Mouse (Mus musculus): Measurements from ENCODE around the gene Rnf44.
A peak's percentile ranks its signal among the peaks of the same experiment; 100 is the strongest.

The Rnf44 gene

DNA sequence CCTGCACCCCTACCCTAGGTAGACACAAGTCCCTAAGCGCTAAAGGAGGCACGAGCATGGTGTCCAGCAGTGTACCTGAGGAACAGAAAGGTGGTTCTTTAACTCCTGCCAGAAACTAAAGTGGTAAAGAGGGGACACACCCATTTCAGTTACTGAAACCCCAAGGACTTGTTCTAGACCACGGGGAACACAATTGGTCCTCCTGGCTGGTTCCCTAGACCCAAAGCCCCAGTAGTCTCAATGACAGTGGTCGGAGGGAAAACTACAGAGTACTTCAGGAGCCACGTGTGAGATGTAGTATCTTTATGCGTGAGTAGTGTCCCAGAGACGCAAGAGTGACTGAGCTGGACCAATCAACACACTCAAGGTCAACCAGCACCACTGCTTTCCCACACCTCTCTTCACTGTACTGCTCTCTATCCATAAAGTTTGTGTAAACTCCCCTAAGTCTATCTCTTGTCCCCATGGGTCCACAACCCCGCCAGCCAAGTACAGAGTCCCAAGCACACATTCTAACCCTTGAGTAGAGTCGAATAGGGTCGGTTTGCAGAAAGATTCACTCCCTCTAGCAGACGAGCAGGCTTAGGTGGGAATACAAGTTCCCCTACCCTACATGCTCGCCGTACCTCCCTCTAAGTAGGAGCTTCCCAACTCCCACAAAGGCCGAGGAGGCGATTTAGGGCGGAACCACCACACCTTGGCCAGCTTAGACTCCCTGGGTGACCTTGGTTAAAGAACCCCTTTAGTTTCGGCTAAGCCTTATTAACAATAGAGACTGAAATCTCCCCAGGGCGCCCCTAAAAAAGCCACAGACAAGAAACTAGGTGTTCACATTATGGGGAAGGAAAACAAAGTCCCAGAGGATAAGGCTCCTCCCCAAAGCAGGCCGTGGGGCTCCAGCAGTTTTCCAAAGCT lies 7.3 kb downstream of the Rnf44 start:
- DNase-seq, result no peak

DNA sequence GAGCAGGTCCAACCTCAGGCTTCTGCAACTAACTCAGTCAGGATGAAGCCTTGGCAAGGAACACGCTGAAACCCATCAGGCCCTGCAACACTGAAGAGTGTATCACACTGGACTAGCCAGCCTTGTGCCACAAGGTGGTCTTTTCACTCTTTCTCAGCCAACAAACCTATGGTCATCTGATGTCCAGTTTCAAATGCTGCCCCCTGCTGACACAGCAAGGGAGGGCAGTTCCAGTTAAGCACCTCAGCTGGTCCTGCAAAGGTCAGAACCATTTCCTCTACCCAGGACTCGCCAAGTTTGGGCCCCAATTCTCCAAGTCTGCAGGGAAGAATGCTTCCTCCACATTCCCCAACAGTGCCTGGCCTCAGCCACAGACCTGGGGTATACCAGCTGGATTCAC lies 8.5 kb downstream of the Rnf44 start:
- peak; percentile 34 for DNase-seq

DNA sequence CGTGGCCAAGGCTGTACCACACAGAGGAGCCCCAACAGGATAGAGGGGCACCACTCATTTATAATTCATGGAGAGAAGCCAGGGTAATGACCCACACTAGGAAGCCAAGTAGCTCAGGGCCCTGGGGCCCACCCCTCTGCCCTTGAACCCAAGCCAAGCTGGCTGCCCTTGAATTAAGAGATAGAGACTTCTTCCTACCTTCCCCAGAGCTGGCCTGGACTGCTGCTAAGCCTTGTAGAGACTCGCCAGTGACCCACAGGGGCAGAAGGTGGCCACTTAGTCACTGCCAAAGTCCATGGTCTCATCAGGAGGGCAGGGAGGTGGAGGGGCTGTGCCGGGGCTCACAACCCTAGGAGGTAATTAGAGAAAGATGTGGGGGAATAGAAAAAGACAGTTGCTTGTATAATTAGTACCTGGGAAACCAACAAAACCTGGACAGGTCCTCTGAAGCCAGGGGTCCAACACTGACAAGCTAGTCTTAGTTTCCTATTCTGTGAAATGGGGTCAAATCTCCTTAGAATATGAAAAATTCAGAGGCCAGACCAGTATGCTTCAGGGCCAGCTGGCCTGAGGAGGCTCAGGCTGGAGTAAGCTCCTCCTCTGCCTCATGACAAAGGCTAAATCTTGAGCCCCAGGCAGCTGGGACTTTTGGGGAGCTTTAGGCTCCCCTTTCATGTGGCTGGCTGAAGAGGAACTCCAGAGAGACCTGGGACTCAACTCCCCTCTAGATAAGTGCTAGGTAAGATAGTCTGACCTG lies 9.4 kb downstream of the Rnf44 start:
- no peak for DNase-seq

DNA sequence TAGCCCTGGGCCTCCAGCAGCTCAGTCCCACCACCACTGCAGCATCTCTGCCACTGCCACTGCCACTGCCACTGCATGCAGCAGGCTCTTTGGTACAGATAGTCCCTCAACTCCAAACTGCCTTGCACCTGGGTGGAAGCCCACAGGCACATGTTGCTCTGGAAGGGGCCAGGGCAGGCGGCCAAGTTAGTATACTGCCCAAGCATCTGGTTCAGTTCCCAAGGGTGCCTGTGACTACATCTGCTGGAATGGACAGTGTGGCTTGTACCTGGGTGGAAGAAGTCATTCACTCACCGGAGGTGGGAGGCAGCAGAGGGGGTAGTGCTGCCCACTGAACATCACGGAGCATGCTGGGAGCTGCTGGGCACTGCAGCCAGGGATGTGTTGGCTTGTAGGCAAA lies 10.4 kb downstream of the Rnf44 start:
- DNase-seq, result no peak

DNA sequence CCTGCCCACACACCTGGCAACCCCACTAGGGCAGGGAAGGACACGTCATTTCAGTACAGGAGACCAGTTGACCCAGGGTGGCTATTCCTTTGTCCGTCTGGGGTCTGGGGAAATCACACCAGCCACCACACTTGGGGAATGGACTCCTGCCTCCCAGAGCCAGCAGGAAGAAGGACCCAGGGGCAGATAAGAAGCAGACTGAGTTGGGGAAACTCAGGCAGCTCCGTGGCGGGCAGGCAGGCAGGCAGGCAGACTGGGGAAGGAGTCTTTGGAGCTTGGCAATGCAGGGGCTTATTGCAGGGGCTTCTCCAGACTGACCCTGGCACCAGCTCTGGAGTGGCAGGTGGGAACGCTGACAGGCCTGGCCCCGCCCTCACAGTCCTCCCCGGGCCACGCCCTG lies 12.4 kb downstream of the Rnf44 start:
- no peak for DNase-seq

DNA sequence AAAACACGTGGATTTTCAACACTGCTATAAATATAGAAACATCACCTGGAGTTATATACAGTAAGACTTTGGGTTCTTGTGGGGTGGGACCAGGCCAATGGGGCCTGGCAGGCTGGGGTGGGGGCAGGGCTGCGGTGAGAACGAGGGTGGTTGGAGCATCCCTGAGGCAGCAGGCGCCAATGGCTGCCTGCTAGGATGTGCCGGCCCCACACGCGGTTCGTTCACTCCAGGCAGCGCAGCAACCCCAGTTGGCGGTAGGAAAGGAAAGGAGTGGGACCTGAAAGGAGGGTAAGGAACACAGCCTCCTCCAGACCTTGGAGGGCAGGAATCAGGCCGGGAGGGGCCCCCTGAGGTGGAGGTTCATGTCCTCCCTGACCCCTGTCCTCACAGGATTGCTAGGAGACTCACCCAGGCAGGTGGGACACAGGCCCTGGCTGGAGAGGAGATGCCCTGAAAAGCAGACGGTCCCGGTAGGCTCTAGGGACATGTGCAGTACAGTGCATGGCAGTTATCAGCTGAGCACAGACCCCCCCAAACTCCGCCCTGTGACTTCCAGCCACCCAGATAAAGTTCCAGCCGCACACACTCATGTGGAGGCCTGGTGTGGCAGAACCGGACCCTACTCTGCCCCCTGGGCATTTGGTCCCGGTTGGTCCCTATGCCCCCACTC lies 13.4 kb downstream of the Rnf44 start:
- no peak for DNase-seq

DNA sequence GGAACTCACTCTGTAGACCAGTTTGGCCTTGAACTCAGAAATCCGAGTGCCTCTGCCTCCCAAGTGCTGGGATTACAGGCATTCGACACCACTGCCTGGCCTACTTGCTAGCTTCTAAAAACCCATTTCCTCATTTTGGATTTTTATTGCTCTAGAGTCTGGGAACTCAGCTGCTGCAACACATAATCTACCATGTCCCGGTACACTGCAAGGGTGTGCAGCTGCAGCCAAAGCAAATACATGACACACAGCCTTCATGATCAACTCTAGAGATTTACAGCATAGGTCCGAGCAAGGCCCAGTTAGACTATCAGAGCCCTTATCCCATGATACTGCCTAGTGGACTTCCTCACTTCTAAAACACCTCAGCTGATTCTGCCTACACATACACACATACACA lies 15.4 kb downstream of the Rnf44 start:
- DNase-seq, result no peak

DNA sequence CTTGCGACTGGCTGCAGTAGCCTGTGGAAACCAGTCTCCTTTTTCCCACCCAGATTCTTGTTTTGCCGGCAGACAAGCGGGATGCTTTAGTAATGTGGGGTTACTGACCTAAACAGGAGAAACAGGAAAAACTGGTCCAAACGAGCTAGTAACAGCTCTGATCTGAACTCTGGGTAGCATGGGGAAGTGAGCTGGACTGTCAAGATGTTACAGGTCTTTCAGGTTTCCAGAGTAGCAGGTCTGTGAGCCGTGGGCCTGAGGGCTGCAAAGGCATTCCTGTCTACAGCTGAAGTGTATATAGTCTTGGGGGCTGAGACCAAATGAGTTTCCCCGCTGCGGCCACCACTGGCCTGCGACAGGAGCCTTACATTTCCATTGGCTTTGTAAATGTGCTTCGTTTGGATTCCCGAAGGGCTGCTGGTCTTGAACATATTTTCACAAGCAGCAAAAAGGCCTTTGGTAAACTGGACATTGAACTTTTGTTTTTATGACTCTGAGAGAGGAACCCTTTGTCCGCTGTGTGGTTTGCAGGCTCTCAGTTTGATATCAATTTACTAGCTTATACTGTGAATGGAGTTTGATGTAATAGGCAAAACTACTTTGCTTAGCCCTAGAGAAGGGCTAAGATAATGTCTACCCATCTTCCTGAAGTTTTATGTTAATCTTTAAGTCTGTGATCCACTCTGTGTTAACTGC lies 17.7 kb downstream of the Rnf44 start:
- no peak for DNase-seq

DNA sequence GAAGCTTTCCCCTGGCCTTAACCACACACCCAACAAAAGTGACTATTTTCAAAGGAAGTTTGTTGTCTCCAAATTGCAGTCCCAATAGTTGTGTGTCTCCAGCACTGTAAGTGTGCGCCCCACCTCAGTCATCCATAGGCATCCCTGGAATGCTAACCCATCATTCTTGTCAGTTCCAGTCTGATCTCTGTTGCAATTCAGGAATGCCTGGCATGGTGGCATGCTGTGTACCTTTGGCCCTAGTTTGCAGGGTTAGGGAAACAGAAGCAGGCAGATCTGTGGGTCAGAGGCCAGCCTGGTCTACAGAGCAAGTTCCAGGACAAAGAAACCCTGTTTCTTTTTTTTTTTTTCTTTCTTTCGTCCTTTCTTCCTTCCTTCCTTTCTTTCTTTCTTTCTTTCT lies 23.2 kb downstream of the Rnf44 start:
- DNase-seq, result no peak

DNA sequence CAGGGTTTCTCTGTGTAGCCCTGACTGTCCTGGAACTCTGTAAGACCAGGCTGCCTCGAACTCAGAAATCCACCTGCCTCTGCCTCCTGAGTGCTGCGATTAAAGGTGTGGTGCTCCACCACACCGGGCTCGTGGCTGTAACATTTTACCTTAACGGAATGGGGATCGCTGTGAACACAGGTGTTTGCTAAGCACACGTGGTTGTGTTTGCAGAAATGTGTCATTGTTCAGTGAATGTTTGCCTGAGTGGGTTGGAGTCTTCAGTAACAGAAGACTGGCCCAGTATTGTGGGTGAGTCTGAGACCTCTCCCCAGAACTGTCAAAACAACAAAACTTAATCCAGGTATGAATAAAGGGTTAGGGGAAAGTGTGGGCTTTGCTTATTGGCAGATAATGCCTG lies 28.6 kb downstream of the Rnf44 start:
- DNase-seq, result no peak

DNA sequence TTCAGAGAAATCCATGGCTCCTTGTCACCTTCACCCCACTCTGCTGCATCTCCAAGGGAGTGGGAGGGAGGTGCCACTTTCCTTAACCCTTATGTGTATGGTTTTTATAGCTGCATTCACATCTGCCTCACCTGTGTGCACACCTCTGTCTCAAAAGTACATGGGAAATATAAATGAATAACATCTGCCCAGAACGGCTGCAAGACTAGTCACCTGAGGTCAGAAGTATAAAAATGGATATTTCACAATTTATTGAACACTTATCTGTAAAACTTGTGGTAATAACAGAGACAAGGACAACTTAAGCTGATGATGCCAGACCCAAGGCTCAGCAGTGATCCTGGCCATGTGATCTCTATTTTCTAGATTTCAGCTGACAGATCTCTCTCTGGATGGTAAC lies 29.2 kb downstream of the Rnf44 start:
- DNase-seq, result no peak

DNA sequence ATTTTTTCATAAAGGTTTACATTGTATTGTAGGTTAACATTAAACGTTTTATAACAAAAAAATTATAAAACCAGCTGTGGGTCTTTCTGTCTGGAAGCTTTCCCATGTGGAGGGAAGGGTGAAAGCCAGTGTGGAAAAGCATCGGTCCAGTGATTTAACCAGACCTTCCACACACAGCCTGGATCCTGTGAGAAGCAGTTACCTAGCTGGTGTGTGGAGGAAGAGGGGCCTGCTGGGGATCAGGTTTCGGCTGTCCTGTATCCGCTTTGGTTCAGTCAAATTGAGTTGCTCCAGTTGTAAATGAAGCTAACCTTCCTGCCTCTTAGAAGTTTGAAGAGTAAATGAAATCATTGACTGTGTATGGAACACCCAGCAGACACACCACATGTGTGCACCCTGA lies 29.7 kb downstream of the Rnf44 start:
- no peak for DNase-seq

DNA sequence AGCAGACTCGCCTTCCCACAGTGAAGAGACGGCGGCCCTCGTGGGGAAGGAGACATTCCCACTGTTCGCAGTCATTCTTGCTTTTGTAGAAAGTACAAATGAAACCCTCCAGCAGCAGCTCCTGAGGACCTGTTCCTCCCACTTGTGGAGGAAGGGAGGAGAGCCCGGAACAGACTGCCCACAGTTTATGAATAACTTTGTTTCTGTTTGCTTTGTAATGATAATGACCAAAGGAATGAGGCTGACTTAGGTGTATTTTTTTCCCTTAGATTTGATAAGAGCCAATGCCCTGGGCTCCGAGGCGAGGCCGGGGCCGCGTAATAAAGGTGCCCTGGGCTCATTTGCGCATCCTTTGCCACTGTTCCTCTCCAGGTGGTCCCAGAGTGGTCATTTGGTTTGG lies 32.3 kb downstream of the Rnf44 start:
- no peak for DNase-seq

DNA sequence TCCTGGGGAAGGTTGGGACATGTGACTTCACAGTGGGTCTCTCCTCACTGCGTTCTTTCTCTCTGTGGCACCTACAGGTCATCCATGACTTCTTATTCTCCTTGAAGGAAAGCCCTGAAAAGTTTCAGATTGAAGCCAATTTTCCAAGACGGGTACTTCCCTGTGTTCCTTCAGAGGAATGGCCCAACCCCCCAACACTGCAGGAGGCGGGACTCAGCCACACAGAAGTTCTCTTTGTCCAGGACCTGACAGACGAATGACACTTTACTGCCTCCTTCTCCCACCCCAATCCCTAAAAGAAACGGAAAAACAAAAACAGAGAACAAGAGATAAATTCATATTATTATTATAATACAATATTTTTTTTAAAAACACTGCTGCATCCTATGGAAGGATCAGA lies 32.8 kb downstream of the Rnf44 start:
- DNase-seq, result no peak

DNA sequence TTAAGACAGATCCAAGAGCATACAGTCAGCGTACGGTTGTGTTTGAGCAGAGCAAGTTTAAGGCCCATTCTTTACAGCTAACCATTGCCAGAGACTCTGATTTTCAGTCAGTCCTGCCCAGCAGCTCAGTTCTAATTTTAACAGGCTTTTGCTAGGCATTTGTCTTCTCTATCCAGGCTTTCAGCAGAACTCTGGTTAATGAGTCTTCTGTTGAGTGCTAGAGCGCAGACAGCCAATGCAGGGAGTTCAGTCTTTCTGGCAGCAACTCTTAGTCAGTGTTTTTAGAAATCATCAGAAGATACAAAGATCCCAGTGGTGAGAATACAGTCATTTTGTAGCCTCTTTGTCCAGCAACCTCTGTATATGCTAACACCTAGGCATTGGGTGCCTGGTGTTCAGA lies 43.2 kb downstream of the Rnf44 start:
- DNase-seq, result no peak

DNA sequence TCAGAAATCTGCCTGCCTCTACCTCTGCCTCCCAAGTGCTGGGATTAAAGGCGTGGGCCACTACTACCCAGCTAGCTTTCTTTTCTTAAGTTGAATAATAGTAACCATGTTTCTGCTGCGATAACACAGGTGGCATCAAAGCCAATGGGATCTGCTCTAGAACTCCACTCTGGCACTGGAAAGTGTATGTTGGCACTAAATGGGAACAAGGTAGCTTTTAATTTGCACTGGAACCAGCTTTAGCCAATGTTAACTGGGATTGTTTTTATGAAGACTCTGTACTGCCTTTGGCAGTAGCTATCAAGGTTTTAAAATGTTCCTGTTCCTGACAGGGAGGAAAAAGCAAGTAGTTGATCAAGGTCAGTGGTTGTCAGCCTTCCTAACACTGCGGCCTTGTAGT lies 58.7 kb downstream of the Rnf44 start:
- DNase-seq, result no peak

DNA sequence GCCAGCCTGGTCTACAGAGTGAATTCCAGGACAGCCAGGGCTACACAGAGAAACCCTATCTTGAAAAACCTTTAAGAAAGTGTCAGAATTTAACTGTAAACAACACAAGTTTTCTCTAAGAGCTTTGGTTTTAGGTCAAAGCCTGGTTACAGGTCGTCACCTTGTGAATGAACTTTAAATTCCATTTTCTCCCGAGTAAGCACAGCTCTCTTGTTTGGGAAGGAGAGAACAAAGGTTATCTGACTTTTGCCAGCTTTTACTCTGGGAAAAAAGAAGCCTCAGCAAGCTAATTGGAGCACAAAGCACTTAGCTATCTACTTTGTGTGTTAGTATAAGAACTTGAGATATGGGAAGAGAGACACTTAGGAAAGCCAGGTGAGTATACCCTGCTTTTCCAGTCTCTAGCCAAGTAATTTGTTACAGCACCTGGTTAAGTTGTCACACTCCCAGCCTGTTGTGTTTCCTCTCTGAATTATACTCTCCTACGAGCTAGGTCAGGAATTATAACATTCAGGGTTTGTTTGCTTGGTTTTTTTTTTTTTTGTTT lies 60.9 kb downstream of the Rnf44 start:
- no peak for DNase-seq
